Mouse (Mus musculus): ENCODE measurements around the gene Sbk1. TPM values are rescaled to one million over a fixed set of nuclear protein-coding genes. Genes with fewer than 3 reads are reported as not detected.

Sbk1 gene
- polyA plus RNA-seq, 2 experiments, result 47.9 to 50.9 TPM

GRCm38 (mm10) chr7:126339521-126339971, 67.1 kb downstream of the Sbk1 start:
- DNase-seq (ENCODE audit: low spot score), result no peak
- no peaks in the 10 kb centered on the region for H3K4me1 ChIP-seq (ENCODE audit: control insufficient read depth, insufficient read depth, low read length)
- H3K9ac ChIP-seq (ENCODE audit: low read depth, low read length, severe bottlenecking), result no peak overlapping the region
- H3K4me2 ChIP-seq (replicated peaks; ENCODE audit: low read depth, low read length, severe bottlenecking), result no peak overlapping the region
- ATAC-seq (ENCODE audit: low FRiP score, low read depth), result no peak
- H3K27me3 ChIP-seq (ENCODE audit: control insufficient read depth, insufficient read depth, low read length), result no peaks in the 10 kb centered on the region
- H3K36me3 ChIP-seq (ENCODE audit: control insufficient read depth, insufficient read depth, low read length), result no peaks in the 10 kb centered on the region
- H3K4me3 ChIP-seq (replicated peaks; ENCODE audit: low read length), result no peak overlapping the region
- H3K9me3 ChIP-seq (ENCODE audit: control insufficient read depth, low read length), result no peaks in the 10 kb centered on the region
- no peak for TF ChIP-seq POLR2A (IDR thresholded peaks at IDR 0.05; ENCODE audit: borderline replicate concordance, extremely low read depth, insufficient read depth, insufficient read length)
- no peak overlapping the region for H3K27ac ChIP-seq (replicated peaks; ENCODE audit: low read depth, low read length)
- WGBS, result 45% methylated on average over 8 of the region's 8 CpGs

GRCm38 (mm10) chr7:126340206-126340618, 67.8 kb downstream of the Sbk1 start:
- H3K4me2 ChIP-seq (replicated peaks; ENCODE audit: low read depth, low read length, severe bottlenecking), result no peak overlapping the region
- no peak overlapping the region for H3K27ac ChIP-seq (replicated peaks; ENCODE audit: low read depth, low read length)
- H3K4me3 ChIP-seq (replicated peaks; ENCODE audit: low read length), result no peak overlapping the region
- ATAC-seq (ENCODE audit: low FRiP score, low read depth), result no peak
- no peaks in the 10 kb centered on the region for H3K9me3 ChIP-seq (ENCODE audit: control insufficient read depth, low read length)
- no peaks in the 10 kb centered on the region for H3K27me3 ChIP-seq (ENCODE audit: control insufficient read depth, insufficient read depth, low read length)
- TF ChIP-seq POLR2A (IDR thresholded peaks at IDR 0.05; ENCODE audit: borderline replicate concordance, extremely low read depth, insufficient read depth, insufficient read length), result no peak
- no peaks in the 10 kb centered on the region for H3K36me3 ChIP-seq (ENCODE audit: control insufficient read depth, insufficient read depth, low read length)
- no peak overlapping the region for H3K9ac ChIP-seq (ENCODE audit: low read depth, low read length, severe bottlenecking)
- DNase-seq (ENCODE audit: low spot score), result no peak
- no peaks in the 10 kb centered on the region for H3K4me1 ChIP-seq (ENCODE audit: control insufficient read depth, insufficient read depth, low read length)
- 78% methylated on average over 6 of the region's 6 CpGs for WGBS

GRCm38 (mm10) chr7:126340896-126341295, 68.5 kb downstream of the Sbk1 start:
- TF ChIP-seq POLR2A (IDR thresholded peaks at IDR 0.05; ENCODE audit: borderline replicate concordance, extremely low read depth, insufficient read depth, insufficient read length), result no peak
- DNase-seq (ENCODE audit: low spot score) (no peak), ATAC-seq (ENCODE audit: low FRiP score, low read depth) (no peak)
- Histone ChIP-seq H3K4me2 (replicated peaks; ENCODE audit: low read depth, low read length, severe bottlenecking) (no peak overlapping the region), H3K36me3 (ENCODE audit: control insufficient read depth, insufficient read depth, low read length) (no peaks in the 10 kb centered on the region), H3K9me3 (ENCODE audit: control insufficient read depth, low read length) (no peaks in the 10 kb centered on the region), H3K9ac (ENCODE audit: low read depth, low read length, severe bottlenecking) (no peak overlapping the region), H3K27ac (replicated peaks; ENCODE audit: low read depth, low read length) (no peak overlapping the region), H3K4me1 (ENCODE audit: control insufficient read depth, insufficient read depth, low read length) (no peaks in the 10 kb centered on the region), H3K4me3 (replicated peaks; ENCODE audit: low read length) (no peak overlapping the region), H3K27me3 (ENCODE audit: control insufficient read depth, insufficient read depth, low read length) (no peaks in the 10 kb centered on the region)
- 45% methylated on average over 6 of the region's 6 CpGs for WGBS

Other genes with a start within 250 kb of the Sbk1 start
- gene Gsg1l, start 190.2 kb upstream of the Sbk1 start, polyA plus RNA-seq (2012; rRNA removed), result 4.3 and 5.6 TPM in 2 replicates
- gene Gsg1l, start 190.2 kb upstream of the Sbk1 start, polyA plus RNA-seq (2014; fragmentation: Nextera tagmentation; extraction: Ambion mirVana), result 2.4 and 2.6 TPM in 2 replicates
- gene Xpo6, start 72.1 kb upstream of the Sbk1 start, polyA plus RNA-seq (2012; rRNA removed), result 202 and 291 TPM in 2 replicates
- 63.2 and 65.2 TPM in 2 replicates for gene Xpo6, start 72.1 kb upstream of the Sbk1 start, polyA plus RNA-seq (2014; fragmentation: Nextera tagmentation; extraction: Ambion mirVana)
- 3.7 and 4.1 TPM in 2 replicates for gene Lat, start 97.0 kb downstream of the Sbk1 start, polyA plus RNA-seq (2012; rRNA removed)
- gene Lat, start 97.0 kb downstream of the Sbk1 start, polyA plus RNA-seq (2014; fragmentation: Nextera tagmentation; extraction: Ambion mirVana), result 2.7 and 4.1 TPM in 2 replicates
- gene Spns1, start 104.8 kb downstream of the Sbk1 start, polyA plus RNA-seq (2012; rRNA removed), result 158 and 195 TPM in 2 replicates
- gene Spns1, start 104.8 kb downstream of the Sbk1 start, polyA plus RNA-seq (2014; fragmentation: Nextera tagmentation; extraction: Ambion mirVana), result 47.0 and 51.7 TPM in 2 replicates
- 10.2 and 11.9 TPM in 2 replicates for gene Nfatc2ip, start 124.1 kb downstream of the Sbk1 start, polyA plus RNA-seq (2012; rRNA removed)
- gene Nfatc2ip, start 124.1 kb downstream of the Sbk1 start, polyA plus RNA-seq (2014; fragmentation: Nextera tagmentation; extraction: Ambion mirVana), result 3.1 and 3.5 TPM in 2 replicates
- 0.09 and 0.18 TPM in 2 replicates for gene Cd19, start 142.3 kb downstream of the Sbk1 start, polyA plus RNA-seq (2012; rRNA removed)
- 0.19 TPM in 1 of 2 replicates, not detected in the other for gene Cd19, start 142.3 kb downstream of the Sbk1 start, polyA plus RNA-seq (2014; fragmentation: Nextera tagmentation; extraction: Ambion mirVana)
- 35.1 and 35.2 TPM in 2 replicates for gene Rabep2, start 156.1 kb downstream of the Sbk1 start, polyA plus RNA-seq (2012; rRNA removed)
- 30.7 and 31.2 TPM in 2 replicates for gene Rabep2, start 156.1 kb downstream of the Sbk1 start, polyA plus RNA-seq (2014; fragmentation: Nextera tagmentation; extraction: Ambion mirVana)
- 89.8 and 106 TPM in 2 replicates for gene Atp2a1, start 190.5 kb downstream of the Sbk1 start, polyA plus RNA-seq (2012; rRNA removed)
- 93.9 and 131 TPM in 2 replicates for gene Atp2a1, start 190.5 kb downstream of the Sbk1 start, polyA plus RNA-seq (2014; fragmentation: Nextera tagmentation; extraction: Ambion mirVana)
- gene Sh2b1, start 202.8 kb downstream of the Sbk1 start, polyA plus RNA-seq (2012; rRNA removed), result 83.3 and 94.6 TPM in 2 replicates
- gene Sh2b1, start 202.8 kb downstream of the Sbk1 start, polyA plus RNA-seq (2014; fragmentation: Nextera tagmentation; extraction: Ambion mirVana), result 50.2 and 53.7 TPM in 2 replicates
- gene Tufm, start 214.7 kb downstream of the Sbk1 start, polyA plus RNA-seq (2012; rRNA removed), result 109 and 111 TPM in 2 replicates
- gene Tufm, start 214.7 kb downstream of the Sbk1 start, polyA plus RNA-seq (2014; fragmentation: Nextera tagmentation; extraction: Ambion mirVana), result 125 TPM in 2 replicates
- 170 and 223 TPM in 2 replicates for gene Atxn2l, start 230.8 kb downstream of the Sbk1 start, polyA plus RNA-seq (2012; rRNA removed)
- gene Atxn2l, start 230.8 kb downstream of the Sbk1 start, polyA plus RNA-seq (2014; fragmentation: Nextera tagmentation; extraction: Ambion mirVana), result 51.4 and 56.2 TPM in 2 replicates